ENCODE assay signal across 10 mouse cellular contexts in genomic region chr9:103113351-103113750, GRCm38 (mm10). TPM values are rescaled to one million over a fixed set of nuclear protein-coding genes. Genes with fewer than 3 reads are reported as not detected.
DNase-seq lines count a peak whose midpoint lies in the region; ATAC-seq lines count a peak whose summit lies in the region.
"Had no signal": no experiment of that assay in that cellular context is flagged by ENCODE, and none has a peak within 500 bp of the region (broad histone marks: within the 10 kb centered on the region; RNA-seq: fewer than 3 reads in every experiment).

No protein-coding gene starts in this region.

- DNase-seq in cerebellum, adult 9-10 months, result peak; percentile 63
- no peak for DNase-seq in gastrocnemius, adult 8-10 months (ENCODE audit: low spot score in 2 of 2)
- no peak for DNase-seq in spleen, adult 18-20 months
- DNase-seq: kidney, postnatal 36 days had no signal

- no peak overlapping the region for H3K4me3 ChIP-seq in intestine, embryonic 16.5 days (ENCODE audit: low read length)
- H3K4me3 ChIP-seq in intestine, embryonic 15.5 days (replicated peaks), result no peak overlapping the region
- peak overlapping the region; percentile 63 for H3K4me3 ChIP-seq in forebrain, embryonic 16.5 days (replicated peaks; ENCODE audit: low read length)
- H3K4me3 ChIP-seq in midbrain, embryonic 16.5 days (ENCODE audit: low read depth, low read length), result peak overlapping the region; percentile 89

- H3K9me3 ChIP-seq in intestine, embryonic 16.5 days (ENCODE audit: control insufficient read depth, low read length), result no peaks in the 10 kb centered on the region
- H3K9me3 ChIP-seq in intestine, embryonic 15.5 days, result no peaks in the 10 kb centered on the region
- H3K9me3 ChIP-seq in forebrain, embryonic 16.5 days (ENCODE audit: control insufficient read depth, low read length), result no peaks in the 10 kb centered on the region
- no peaks in the 10 kb centered on the region for H3K9me3 ChIP-seq in midbrain, embryonic 16.5 days (replicated peaks; ENCODE audit: control insufficient read depth, low read length, poor library complexity, severe bottlenecking)

- WGBS in intestine, embryonic 16.5 days, result 53% methylated on average over 10 of the region's 11 CpGs
- WGBS in intestine, embryonic 15.5 days, result 46% methylated on average over 11 of the region's 11 CpGs
- WGBS in forebrain, embryonic 16.5 days, result 26% methylated on average over 9 of the region's 11 CpGs
- 29% methylated on average over 10 of the region's 11 CpGs for WGBS in midbrain, embryonic 16.5 days

- H3K4me2 ChIP-seq in intestine, embryonic 16.5 days (ENCODE audit: low read depth, low read length), result 0 out of 2 replicates have a peak overlapping the region, but pooled peaks have one; percentile 97
- no peak overlapping the region for H3K4me2 ChIP-seq in intestine, embryonic 15.5 days (replicated peaks)
- H3K4me2 ChIP-seq in forebrain, embryonic 16.5 days (ENCODE audit: low read length), result peak overlapping the region; percentile 74
- H3K4me2 ChIP-seq in midbrain, embryonic 16.5 days (ENCODE audit: low read length), result peak overlapping the region; percentile 76

- no peak overlapping the region for H3K27ac ChIP-seq in intestine, embryonic 16.5 days (ENCODE audit: low read length)
- H3K27ac ChIP-seq in intestine, embryonic 15.5 days, result no peak overlapping the region
- no peak overlapping the region for H3K27ac ChIP-seq in forebrain, embryonic 16.5 days (ENCODE audit: low read length)
- H3K27ac ChIP-seq in midbrain, embryonic 16.5 days (ENCODE audit: low read length), result peak overlapping the region; percentile 95
- H3K27ac ChIP-seq: macrophage had no signal

- no peaks in the 10 kb centered on the region for H3K36me3 ChIP-seq in intestine, embryonic 16.5 days (ENCODE audit: control insufficient read depth, insufficient read depth, low read length)
- no peaks in the 10 kb centered on the region for H3K36me3 ChIP-seq in intestine, embryonic 15.5 days
- no peaks in the 10 kb centered on the region for H3K36me3 ChIP-seq in forebrain, embryonic 16.5 days (ENCODE audit: control insufficient read depth, insufficient read depth)
- H3K36me3 ChIP-seq in midbrain, embryonic 16.5 days (ENCODE audit: control insufficient read depth, insufficient read depth, low read length), result no peaks in the 10 kb centered on the region

- H3K4me1 ChIP-seq in intestine, embryonic 16.5 days (ENCODE audit: control insufficient read depth, insufficient read depth, low read length), result peaks cover 18% of the 10 kb centered on the region
- peaks cover 20% of the 10 kb centered on the region for H3K4me1 ChIP-seq in intestine, embryonic 15.5 days (replicated peaks)
- peaks cover 43% of the 10 kb centered on the region for H3K4me1 ChIP-seq in forebrain, embryonic 16.5 days (replicated peaks; ENCODE audit: control insufficient read depth, insufficient read depth, low read length)
- peaks cover 38% of the 10 kb centered on the region for H3K4me1 ChIP-seq in midbrain, embryonic 16.5 days (ENCODE audit: control insufficient read depth, insufficient read depth, low read length)

- ATAC-seq in intestine, embryonic 16.5 days, result no peak
- no peak for ATAC-seq in intestine, embryonic 15.5 days
- ATAC-seq in forebrain, embryonic 16.5 days, result no peak
- no peak for ATAC-seq in midbrain, embryonic 16.5 days
- no peak for ATAC-seq in megakaryocyte-erythroid progenitor cell, adult 5-6 weeks (replicated peaks; ENCODE audit: low FRiP score, low TSS enrichment, poor library complexity, severe bottlenecking)

- peaks cover 30% of the 10 kb centered on the region for H3K27me3 ChIP-seq in intestine, embryonic 16.5 days (replicated peaks; ENCODE audit: control insufficient read depth, insufficient read depth, low read length)
- peaks cover 47% of the 10 kb centered on the region for H3K27me3 ChIP-seq in intestine, embryonic 15.5 days (replicated peaks)
- no peaks in the 10 kb centered on the region for H3K27me3 ChIP-seq in forebrain, embryonic 16.5 days (replicated peaks; ENCODE audit: control insufficient read depth, insufficient read depth, low read length)
- no peaks in the 10 kb centered on the region for H3K27me3 ChIP-seq in midbrain, embryonic 16.5 days (ENCODE audit: control insufficient read depth, insufficient read depth, low read depth, low read length)

- no peak overlapping the region for H3K9ac ChIP-seq in intestine, embryonic 16.5 days (ENCODE audit: low read depth, low read length)
- H3K9ac ChIP-seq in intestine, embryonic 15.5 days, result no peak overlapping the region
- peak overlapping the region; percentile 81 for H3K9ac ChIP-seq in forebrain, embryonic 16.5 days (replicated peaks; ENCODE audit: low read depth, low read length)
- peak overlapping the region; percentile 97 for H3K9ac ChIP-seq in midbrain, embryonic 16.5 days (ENCODE audit: low read depth, low read length)

RNA-seq across cellular contexts. Expression of gene Rab6b, which starts 1.8 kb away (rescaled TPM):
- 4.5 TPM in 2 replicates for polyA plus RNA-seq in intestine, embryonic 16.5 days (2015; fragmentation: Nextera tagmentation; extraction: Ambion mirVana)
- polyA plus RNA-seq in intestine, embryonic 15.5 days (2015; fragmentation: Nextera tagmentation; extraction: Ambion mirVana), result 5.7 and 5.9 TPM in 2 replicates
- polyA plus RNA-seq in forebrain, embryonic 16.5 days (2015; fragmentation: Nextera tagmentation; extraction: Ambion mirVana), result 63.6 and 77.9 TPM in 2 replicates
- 108 and 126 TPM in 2 replicates for polyA plus RNA-seq in midbrain, embryonic 16.5 days (2015; fragmentation: Nextera tagmentation; extraction: Ambion mirVana)
- 1 to 10 TPM in 2 of 4 experiments, under 1 TPM in 2; 0.73 to 2.0 (median 1.4) TPM for total RNA-seq in gastrocnemius, adult 8-10 months (2022)
- total RNA-seq in megakaryocyte-erythroid progenitor cell, adult 5-6 weeks (2014; fragmentation: Nextera tagmentation), result 1.1 and 1.8 TPM in 2 replicates
- 0.30 and 0.38 TPM in 2 replicates for total RNA-seq in megakaryocyte-erythroid progenitor cell, adult 5-6 weeks (2017)

Comparison
In these comparisons a context has a peak if more than half of its experiments do, and no peak if none do; other contexts are left out.
1. H3K4me3 ChIP-seq: peak in forebrain, embryonic 16.5 days (single experiment) and midbrain, embryonic 16.5 days (single experiment); none in intestine, embryonic 16.5 days (single experiment) and intestine, embryonic 15.5 days (single experiment).
2. H3K9ac ChIP-seq: peak in forebrain, embryonic 16.5 days (single experiment) and midbrain, embryonic 16.5 days (single experiment); none in intestine, embryonic 16.5 days (single experiment) and intestine, embryonic 15.5 days (single experiment).